Mouse (Mus musculus): ENCODE results near the gene Mdk.

- no peak for TF ChIP-seq EP300 (IDR thresholded peaks at IDR 0.05; ENCODE audit: low read depth)
- TF ChIP-seq CTCF (IDR thresholded peaks at IDR 0.05; ENCODE audit: low read depth) = peak; percentile 78
Observed at GRCm38 (mm10) chr2:91929936-91930335, 2.2 kb downstream of the Mdk start.
